Mouse (Mus musculus): Measurements from ENCODE around the gene Gdf10. TPM values are rescaled to one million over a fixed set of nuclear protein-coding genes. Genes with fewer than 3 reads are reported as not detected.

Gdf10 gene
- polyA plus RNA-seq, 1 experiment from 2014 or later = 1.7 TPM

Other genes with a start within 250 kb of the Gdf10 start
- not detected in 2 replicates for gene Gdf2, start 17.5 kb downstream of the Gdf10 start, polyA plus RNA-seq (2014; fragmentation: Nextera tagmentation; extraction: Ambion mirVana)
- gene Rbp3, start 30.4 kb downstream of the Gdf10 start, polyA plus RNA-seq (2014; fragmentation: Nextera tagmentation; extraction: Ambion mirVana) = not detected in 2 replicates
- 0.17 TPM in 1 of 2 replicates, not detected in the other for gene Zfp488, start 55.2 kb downstream of the Gdf10 start, polyA plus RNA-seq (2014; fragmentation: Nextera tagmentation; extraction: Ambion mirVana)
- not detected in 2 replicates for gene Gm30083, start 91.6 kb downstream of the Gdf10 start, polyA plus RNA-seq (2014; fragmentation: Nextera tagmentation; extraction: Ambion mirVana)
- gene Gm5460, start 93.2 kb downstream of the Gdf10 start, polyA plus RNA-seq (2014; fragmentation: Nextera tagmentation; extraction: Ambion mirVana) = not detected in 2 replicates
- not detected in 2 replicates for gene Antxrl, start 129.1 kb downstream of the Gdf10 start, polyA plus RNA-seq (2014; fragmentation: Nextera tagmentation; extraction: Ambion mirVana)
- gene Anxa8, start 162.4 kb downstream of the Gdf10 start, polyA plus RNA-seq (2014; fragmentation: Nextera tagmentation; extraction: Ambion mirVana) = 0.81 and 1.0 TPM in 2 replicates
- gene A630023A22Rik, start 179.2 kb downstream of the Gdf10 start, polyA plus RNA-seq (2014; fragmentation: Nextera tagmentation; extraction: Ambion mirVana) = not detected in 2 replicates
- not detected in 2 replicates for gene Npy4r, start 228.9 kb downstream of the Gdf10 start, polyA plus RNA-seq (2014; fragmentation: Nextera tagmentation; extraction: Ambion mirVana)